Mouse (Mus musculus): ENCODE data around the gene Vwf.

GRCm38 (mm10) chr6:125729471-125729870 is 182.9 kb downstream of the Vwf start:
- TF ChIP-seq CTCF (IDR thresholded peaks at IDR 0.05; ENCODE audit: insufficient read depth, low read depth, low read length) (no peak), POLR2A (IDR thresholded peaks at IDR 0.05; ENCODE audit: insufficient read depth, low read depth, low read length) (no peak)
